Mouse (Mus musculus): ENCODE results near the gene Igf1.

Igf1 gene

GRCm38 (mm10) chr10:87897331-87897730, 39.3 kb downstream of the Igf1 start:
- no peak for DNase-seq (ENCODE audit: low spot score)

DNA sequence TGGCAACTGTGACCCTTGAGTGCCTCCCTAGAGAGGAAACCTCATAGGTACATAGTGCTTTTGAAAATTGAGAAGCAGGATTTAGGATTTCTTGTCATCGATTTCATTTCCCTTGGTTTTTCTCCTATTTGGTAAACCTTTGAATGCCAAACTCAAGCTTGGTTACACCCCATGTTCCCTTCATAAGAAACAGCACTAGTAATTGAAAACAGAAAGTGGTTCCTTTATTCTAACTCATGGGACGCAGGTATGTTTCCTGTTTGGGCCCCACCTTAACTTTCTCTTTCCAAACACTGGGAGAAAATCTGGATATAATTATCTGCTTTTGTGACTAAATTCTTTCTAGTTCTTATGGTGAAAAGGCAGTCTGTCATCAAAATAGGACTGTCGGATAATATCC, 40.8 kb downstream of the Igf1 start:
- no peak for DNase-seq (ENCODE audit: low spot score)

GRCm38 (mm10) chr10:87901916-87902315, 43.9 kb downstream of the Igf1 start:
- peak; percentile 17 for DNase-seq (ENCODE audit: low spot score)

GRCm38 (mm10) chr10:87904324-87904723, 46.3 kb downstream of the Igf1 start:
- no peak for DNase-seq (ENCODE audit: low spot score)

DNA sequence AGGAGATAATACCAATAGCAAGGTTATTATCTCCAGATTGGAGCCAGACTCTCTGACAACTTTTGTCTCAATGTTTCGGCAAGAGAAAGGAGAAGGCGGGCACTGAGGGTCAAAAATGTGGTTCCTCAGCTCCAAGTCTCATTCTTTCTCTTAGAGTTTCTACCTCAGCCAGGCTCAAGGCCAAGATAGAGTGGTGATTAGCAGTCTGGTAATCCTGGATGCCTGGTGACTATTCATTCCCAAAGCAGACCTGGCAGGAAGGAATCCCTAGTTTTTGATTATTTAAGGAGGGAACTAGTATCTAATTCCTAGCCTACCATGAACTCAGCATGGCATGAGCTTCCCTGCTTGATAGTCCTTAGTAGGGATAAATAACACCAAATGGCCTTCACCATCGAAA, 47.0 kb downstream of the Igf1 start:
- DNase-seq (ENCODE audit: low spot score), result no peak

DNA sequence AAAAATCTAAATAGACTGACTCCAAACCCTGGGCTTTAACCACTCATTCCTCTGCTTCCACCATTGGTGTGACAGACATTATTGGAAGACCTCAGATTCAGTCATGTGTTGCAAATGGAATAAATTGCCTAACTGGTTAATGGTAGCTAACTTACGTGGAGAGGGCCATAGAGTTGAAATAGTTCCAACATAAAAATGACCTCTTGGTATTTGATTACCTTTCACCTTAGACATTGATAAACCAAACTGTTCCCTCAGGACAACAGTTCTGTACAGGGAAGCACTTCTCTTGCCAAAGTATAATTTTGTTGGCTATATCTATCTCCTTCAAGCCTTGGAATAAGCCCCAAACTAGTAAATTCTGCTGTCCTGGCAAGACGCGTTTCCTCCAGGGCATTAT, 48.1 kb downstream of the Igf1 start:
- DNase-seq (ENCODE audit: low spot score), result no peak

DNA sequence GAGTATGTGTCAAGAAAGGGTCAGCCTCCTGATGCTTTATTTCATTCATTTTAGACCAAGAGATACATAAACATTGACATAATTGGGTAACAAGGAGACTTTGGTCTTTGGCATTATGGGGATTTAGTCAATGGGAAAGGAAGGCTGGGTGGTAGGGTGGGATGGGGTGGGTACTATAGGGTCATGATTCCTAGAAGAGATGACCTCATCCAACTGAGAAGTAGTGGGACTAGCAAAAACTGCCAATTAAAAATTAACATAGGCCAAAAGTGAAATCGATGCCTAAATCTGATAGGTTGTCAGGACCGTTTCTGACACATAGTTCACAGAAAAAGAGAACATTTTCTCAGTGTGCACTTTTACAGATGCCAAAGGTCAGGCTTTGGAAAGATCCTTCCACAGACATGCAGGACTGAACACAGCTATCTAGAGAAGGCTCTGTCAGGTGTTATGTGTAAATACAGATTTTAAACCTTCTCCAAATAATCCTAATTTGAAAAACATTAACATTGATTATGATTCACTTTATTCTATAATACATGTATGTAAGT, 48.8 kb downstream of the Igf1 start:
- no peak for DNase-seq (ENCODE audit: low spot score)

DNA sequence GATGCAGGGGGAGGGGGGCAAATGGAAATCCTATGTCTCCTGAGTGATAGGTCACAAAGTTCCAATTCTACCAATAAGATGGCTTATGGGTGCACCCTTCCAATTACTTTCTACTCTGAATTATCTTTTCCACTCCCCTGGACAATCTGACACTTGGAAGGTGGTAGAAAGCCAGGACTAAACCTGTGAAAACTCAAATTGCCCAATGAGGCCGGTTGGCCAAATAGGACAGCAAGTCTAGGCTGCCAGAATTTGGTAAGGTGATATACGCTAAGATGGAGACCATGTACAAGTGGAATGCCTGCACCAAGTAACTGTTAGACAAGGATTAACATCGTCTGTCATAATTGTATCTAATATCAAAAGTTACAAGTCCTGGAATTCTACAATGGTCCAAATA, 55.8 kb downstream of the Igf1 start:
- no peak for DNase-seq (ENCODE audit: low spot score)

GRCm38 (mm10) chr10:87914932-87915331, 56.9 kb downstream of the Igf1 start:
- no peak for DNase-seq (ENCODE audit: low spot score)

DNA sequence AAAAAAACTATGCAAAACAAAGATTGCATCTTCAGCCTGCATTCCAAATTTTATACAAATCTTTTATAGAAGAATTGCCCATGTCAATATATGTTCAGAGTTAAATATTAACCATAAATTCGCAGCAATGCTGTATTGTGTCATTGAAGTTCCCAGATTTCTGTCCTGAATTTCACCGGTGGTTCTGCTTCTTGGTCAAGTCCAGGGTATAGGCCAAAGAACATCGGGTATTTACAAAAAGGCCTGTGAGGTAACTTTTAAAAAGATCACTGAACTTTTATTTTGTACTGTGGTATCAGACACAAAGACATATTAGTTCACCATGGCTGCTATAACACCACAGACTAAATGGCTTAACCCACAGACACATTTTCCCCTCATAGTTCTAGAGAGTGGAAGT, 57.7 kb downstream of the Igf1 start:
- no peak for DNase-seq (ENCODE audit: low spot score)

DNA sequence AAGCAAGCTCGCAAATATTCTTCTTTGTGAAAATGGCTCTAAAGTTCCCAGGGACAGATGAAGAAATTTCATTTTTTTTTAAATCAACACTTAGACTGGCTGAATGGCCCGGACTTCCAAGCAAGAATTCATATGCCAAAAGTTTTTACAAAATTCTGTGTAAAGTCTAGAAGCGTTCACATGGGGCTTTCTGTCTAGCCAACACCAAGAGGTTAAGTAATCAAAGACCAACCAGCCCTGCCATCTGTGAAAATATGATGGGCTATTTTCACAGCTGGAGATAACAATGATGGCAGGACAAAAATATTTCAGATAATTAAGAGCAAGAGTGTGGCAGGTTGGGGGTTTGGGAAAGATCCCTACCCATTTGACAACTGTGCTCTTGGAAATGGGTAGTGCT, 64.2 kb downstream of the Igf1 start:
- DNase-seq (ENCODE audit: low spot score), result no peak

DNA sequence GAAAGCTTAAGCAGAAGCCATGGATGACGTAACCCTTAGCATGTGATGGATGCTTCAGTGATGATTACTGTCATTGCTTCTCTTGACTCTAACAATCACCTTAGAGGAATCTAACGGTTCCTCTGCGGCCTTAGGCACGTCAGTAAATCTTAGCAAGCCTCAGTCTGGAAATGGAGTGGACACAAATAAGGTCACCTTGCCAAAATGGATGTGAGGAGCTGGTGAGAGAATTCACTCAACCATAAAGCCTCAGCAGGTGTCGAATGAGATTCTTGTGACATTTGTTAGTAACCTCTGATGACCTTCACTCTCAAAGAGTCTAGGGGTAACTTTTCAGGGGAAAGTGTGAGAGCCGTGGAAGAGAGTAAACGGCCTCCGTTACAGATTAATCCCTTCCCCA, 68.5 kb downstream of the Igf1 start:
- no peak for DNase-seq (ENCODE audit: low spot score)

GRCm38 (mm10) chr10:87927131-87927609, 69.1 kb downstream of the Igf1 start:
- DNase-seq (ENCODE audit: low spot score), result no peak

DNA sequence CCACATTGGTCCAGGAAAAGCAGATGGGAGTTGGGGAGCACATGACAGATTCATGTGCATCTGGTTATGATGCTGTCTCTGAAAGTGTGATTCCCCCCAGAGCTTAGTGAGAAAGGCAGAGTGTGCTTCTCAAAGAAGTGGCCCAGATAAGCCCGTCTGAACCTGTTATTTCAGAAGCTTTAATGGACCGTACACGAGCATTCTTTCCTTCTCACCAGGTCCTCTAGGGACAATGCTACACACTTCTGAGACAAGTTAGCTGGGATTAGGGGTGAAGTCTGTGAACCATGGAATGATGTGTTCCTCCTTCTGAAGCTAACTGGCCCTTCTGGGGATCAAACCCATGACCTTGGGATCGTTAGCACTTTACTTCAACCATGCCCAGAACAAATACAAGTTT, 90.1 kb downstream of the Igf1 start:
- no peak for DNase-seq (ENCODE audit: low spot score)

- no peak for DNase-seq (ENCODE audit: low spot score)
Observed at GRCm38 (mm10) chr10:87971536-87971935, 113.5 kb downstream of the Igf1 start.

DNA sequence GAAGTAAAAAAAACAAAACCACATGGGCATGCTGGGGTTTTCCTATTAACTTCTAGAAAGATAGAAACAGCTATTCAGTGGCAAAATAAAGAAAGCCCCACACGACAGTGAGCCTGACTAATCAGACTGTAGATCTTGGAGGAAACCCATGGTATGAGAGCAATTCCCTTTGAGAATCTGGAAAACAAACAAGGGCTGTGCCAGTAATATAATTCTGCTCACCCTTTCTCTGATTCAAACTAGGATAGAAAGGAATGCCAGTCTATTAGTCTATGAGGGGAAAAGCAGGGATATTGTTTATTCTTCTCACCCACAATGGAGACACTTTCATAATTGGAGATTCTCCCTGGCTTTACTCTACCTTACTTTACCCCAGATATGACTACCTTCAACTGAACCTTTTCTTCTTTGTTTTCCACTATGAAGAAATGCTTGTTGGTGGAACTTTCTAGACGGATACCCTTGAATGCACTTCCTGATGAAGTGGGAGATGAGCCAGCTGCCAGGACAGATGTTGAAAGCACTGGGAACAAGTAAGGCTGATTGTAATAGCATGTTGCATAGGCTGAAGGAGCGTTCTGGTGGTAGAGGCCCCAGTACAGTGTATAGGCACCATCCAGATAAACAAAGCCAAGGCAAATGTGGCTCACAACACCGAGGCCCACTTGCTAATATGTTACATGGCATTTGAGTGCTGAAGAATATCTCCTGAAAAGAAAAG, 116.0 kb downstream of the Igf1 start:
- no peak for DNase-seq (ENCODE audit: low spot score)

DNA sequence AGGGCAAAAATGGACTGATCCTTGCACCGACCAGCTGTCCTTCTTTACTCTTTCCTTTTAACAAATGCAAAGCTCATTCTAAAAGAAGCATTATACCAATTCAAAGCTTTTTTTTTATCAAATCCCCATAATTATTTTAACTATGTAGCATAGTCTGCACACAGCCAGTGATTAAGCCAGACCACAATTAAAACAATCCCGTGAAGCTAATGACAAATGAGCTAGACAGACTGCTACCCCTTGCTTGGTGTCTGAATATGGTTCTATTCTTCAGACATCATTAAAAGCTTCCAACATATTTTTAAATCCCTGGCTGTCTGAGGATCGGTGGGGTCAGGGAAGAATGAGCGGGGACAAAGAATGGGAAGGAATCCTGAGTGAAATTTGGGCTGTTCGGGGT, 127.3 kb downstream of the Igf1 start:
- DNase-seq (ENCODE audit: low spot score), result no peak

DNA sequence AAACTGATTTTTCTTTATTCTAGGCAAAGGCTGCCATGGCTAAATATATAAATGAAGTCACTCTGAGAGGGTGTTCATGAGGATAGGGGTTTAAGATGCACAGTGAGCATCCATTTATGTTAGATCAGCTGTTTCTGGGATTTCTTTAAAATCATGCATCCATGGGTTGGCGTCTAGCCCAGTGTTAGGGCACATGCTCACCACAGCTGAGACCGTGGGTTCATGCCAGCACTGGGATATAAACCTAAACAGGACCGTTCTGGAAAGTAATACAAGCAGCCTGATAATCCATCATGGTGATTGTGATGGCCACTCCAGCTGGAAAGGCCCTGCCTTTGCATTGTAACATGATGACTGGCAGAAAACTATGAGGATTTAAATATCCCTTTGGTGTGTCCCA, 128.1 kb downstream of the Igf1 start:
- DNase-seq (ENCODE audit: low spot score), result no peak
